Mouse (Mus musculus): Measurements from ENCODE around the gene Pdzd7.
A peak's percentile ranks its signal among the peaks of the same experiment; 100 is the strongest.
"Not testable (repeated sequence)": the region's sequence is repeated elsewhere in the genome, so short reads cannot be mapped to it uniquely, and the experiment has no call there.

Gene Pdzd7

DNA sequence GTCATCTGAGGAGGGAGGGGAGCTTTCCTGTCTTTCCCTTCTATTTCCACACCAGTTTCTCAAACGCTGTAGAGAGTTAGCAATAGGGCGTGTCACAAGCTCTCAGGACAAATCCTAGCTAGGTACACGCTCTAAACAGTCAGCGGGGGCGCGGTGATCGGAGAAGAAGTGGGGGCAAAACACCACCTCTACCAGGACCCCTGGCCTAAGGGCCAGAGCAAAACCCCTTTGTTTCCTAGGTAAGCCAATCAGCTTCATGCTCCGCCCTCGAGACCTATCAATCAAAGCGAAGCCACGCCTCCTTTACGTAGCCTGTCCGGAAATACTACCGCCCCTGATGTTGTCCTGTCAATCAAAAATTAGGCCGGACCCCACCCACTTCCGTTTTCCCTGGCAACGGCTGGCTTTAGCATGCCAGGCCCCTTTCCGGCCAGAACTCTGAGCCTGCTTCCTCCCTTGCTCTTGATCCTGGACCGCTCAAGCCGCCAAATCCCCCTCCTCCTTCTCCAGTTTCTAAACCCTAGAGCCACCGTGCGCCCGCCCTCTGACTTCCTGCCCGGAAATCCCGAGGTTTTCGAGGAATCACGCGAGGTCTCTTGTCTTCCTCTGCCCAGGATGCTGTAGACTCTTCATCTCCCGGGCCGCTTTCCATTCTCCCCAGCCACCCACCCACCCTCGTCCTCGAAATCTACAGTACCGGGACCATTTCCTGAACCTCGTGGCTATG is 12.8 kb upstream of the Pdzd7 start:
- DNase-seq (ENCODE audit: low read depth, low spot score): peak; percentile 98

GRCm38 (mm10) chr19:45057724-45058112 is 12.2 kb upstream of the Pdzd7 start:
- no peak for DNase-seq (ENCODE audit: low read depth, low spot score)

DNA sequence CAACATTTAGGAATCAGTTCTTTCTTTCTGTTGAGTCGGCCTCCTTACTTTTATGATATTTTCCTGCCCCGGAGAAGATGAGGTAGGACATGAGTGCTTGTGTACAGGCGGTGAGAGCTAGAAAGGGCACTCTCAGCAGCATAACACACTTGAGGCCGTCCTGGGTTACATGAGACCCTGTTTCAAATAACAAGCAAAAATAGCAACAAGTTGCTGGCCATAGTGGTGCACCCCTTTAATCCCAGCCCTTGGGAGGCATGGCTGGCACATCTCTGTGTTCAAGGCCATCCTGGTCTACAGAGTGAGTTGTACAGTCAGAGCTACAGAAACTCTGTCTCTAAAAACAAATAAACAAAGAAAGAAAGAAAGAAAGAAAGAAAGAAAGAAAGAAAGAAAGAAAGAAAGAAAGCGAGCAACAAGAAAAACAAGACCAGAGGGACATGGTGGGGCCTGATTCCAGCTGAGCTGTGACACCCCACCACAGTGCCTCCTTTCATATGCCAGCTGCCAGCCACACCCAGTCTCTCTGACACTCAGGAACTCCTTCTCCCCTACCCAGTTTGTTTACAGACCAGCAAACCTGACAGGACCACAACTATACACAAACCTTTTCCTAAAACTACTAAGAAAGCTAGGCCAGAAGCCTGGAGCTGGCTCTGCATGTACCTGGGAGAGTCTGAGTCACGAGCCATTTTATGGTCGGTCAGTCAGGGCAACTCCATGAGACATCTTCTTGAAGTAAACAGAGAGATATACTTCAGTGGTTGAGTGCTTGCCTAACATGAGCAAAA is 11.6 kb upstream of the Pdzd7 start:
- no peak for DNase-seq (ENCODE audit: low read depth, low spot score)

- no peak for DNase-seq (ENCODE audit: low read depth, low spot score)
These were observed 10.8 kb upstream of the Pdzd7 start for GRCm38 (mm10) chr19:45056364-45056763.

DNA sequence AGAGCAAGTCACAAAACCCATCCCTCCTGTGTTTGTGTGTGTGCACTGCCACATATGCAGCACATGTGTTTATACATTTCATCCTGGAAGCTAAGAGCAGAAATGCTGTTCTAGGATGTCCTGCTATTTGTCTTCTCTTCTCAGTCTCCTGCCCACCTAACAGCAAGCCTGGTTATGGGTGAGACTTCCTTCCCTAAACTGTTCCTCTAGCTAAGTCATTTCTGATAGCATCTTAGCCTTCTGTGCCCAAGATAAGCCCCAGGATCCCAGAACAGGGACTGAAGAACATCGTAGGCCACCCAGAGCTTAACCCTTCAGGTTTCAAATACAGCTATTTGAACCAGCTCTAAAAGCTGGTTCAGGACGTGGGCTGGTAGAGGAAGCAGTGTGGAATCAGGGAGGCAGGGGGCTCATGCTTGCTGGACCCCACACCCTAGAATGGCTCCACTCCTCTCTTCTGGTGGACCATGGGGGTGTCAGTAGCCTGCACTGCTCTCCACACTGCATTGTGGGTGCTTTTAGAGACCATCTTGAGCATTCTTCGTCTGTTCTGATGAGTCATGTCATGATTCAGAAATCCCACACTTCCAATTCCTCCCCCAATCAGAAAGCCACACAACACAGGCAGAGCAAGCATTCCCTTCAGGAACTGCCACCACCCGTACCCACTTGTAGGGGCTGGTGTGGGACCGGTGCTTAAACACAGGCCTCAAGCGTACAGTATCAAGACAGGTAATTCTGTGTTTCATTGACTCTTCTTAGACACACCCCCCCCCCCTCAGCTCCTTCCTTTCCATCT is 9.6 kb upstream of the Pdzd7 start:
- DNase-seq (ENCODE audit: low read depth, low spot score): no peak

- no peak for DNase-seq (ENCODE audit: low read depth, low spot score)
These were observed 7.9 kb upstream of the Pdzd7 start for GRCm38 (mm10) chr19:45053451-45053850.

GRCm38 (mm10) chr19:45049523-45049922 is 4.0 kb upstream of the Pdzd7 start:
- DNase-seq (ENCODE audit: low read depth, low spot score): no peak

- no peak for DNase-seq (ENCODE audit: low read depth, low spot score)
These were observed 3.3 kb upstream of the Pdzd7 start for GRCm38 (mm10) chr19:45048644-45049365.

GRCm38 (mm10) chr19:45047935-45048643 is 2.6 kb upstream of the Pdzd7 start:
- peak; percentile 40 for DNase-seq (ENCODE audit: low read depth, low spot score)

DNA sequence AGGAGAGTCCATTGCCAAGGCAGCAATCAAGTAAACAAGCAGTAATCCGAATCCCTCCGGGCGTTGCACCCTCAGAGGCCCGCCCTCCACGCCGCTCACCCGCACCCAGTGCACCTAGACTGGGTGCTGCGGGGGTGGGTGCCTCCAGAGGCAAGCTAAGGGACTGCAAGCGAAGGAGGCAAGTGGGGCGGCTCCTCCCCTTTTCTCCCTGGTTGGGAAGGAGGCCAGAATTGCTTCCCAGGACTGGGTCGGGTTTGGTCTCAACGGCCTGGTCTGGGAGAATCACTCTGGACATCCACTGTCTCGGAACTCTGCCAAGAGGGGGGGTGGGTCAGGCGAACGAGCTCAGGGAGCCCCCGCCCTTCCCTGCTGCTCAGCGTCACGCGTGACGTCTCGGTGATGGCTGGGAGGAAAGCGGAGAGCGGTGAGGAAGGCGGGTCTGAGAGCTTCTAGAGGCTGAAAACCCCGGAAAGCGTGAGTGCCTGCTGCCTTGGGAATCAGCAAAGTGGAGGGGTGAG is 2.0 kb upstream of the Pdzd7 start, which contains the start of gene Sfxn3:
TSS of gene Sfxn3 (plus strand) at position 87 of the 518 bp plus-strand sequence.
- peak; percentile 87 for DNase-seq (ENCODE audit: low read depth, low spot score)

GRCm38 (mm10) chr19:45046523-45047321 is 1.2 kb upstream of the Pdzd7 start:
- DNase-seq (ENCODE audit: low read depth, low spot score): peak; percentile 69

DNA sequence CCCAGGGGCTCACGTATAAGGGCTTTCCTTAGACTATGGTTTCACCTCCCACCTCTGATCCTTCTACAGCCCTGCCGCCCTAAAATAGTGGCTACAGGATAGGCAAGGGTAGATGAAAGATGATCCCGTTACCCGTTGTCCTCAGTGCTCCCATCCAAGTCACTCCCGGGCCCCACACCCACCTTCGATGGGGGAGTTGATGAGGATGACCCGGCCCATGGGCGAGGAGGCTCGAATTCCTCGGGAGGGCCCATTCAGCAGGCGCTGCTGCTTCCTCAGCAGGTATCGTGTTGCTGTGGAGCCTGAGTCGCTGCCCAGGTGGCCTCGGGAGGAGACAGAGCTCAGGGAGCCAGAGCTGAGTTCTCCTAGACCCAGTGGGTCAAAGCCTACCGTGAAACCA is 281 bp downstream of the Pdzd7 start:
- DNase-seq (ENCODE audit: low read depth, low spot score): no peak

- DNase-seq (ENCODE audit: low read depth, low spot score): no peak
These were observed 1.1 kb downstream of the Pdzd7 start for GRCm38 (mm10) chr19:45044389-45044927.

- DNase-seq (ENCODE audit: low read depth, low spot score): no peak
These were observed 5.3 kb downstream of the Pdzd7 start for GRCm38 (mm10) chr19:45040214-45040613.

- DNase-seq (ENCODE audit: low read depth, low spot score): not testable (repeated sequence)
These were observed 7.3 kb downstream of the Pdzd7 start for GRCm38 (mm10) chr19:45038198-45038597.

GRCm38 (mm10) chr19:45036867-45037266 is 8.7 kb downstream of the Pdzd7 start:
- DNase-seq (ENCODE audit: low read depth, low spot score): no peak

- no peak for DNase-seq (ENCODE audit: low read depth, low spot score)
These were observed 12.8 kb downstream of the Pdzd7 start for GRCm38 (mm10) chr19:45032570-45033332.

DNA sequence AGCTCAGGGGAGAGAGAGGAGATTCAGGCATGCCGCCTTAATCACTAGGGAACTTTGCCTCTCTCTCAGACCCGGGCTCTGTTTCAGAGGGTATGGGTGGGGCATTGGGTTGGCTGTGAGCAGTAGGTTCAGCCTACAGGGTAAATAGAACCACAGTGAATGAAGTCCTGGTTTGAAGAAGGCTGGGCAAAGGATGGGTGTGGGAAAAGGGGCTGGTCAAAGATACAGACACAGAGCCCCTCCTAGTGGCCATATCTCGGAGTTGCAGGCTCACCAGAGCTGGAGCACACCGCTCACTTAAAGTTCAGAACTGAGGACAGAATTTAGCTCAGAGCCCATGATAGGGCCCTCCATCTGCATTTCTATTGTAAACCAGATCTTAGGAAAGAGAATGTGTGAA is 13.7 kb downstream of the Pdzd7 start:
- no peak for DNase-seq (ENCODE audit: low read depth, low spot score)
